Comparison of ENCODE assay signal across 19 mouse cellular contexts in genomic region chr16:44736118-44736517, GRCm38 (mm10). TPM values are rescaled to one million over a fixed set of nuclear protein-coding genes. Genes with fewer than 3 reads are reported as not detected.
DNase-seq lines count a peak whose midpoint lies in the region; ATAC-seq and TF ChIP-seq lines count a peak whose summit lies in the region.
"Had no signal": no experiment of that assay in that cellular context is flagged by ENCODE, and none has a peak within 500 bp of the region (broad histone marks: within the 10 kb centered on the region; RNA-seq: fewer than 3 reads in every experiment).

No protein-coding gene starts in this region.

- peak; percentile 83 for ATAC-seq in liver, embryonic 16.5 days (ENCODE audit: low read depth)
- no peak for ATAC-seq in liver, embryonic 11.5 days (replicated peaks; ENCODE audit: low FRiP score)
- peak; percentile 34 for ATAC-seq in inflammation-experienced regulatory T-cells, adult 6 months
- peak; percentile 48; the same call in 1 of the 2 replicates for ATAC-seq in stomach, postnatal 0 days (ENCODE audit: low FRiP score, low TSS enrichment)
- ATAC-seq: forebrain, embryonic 13.5 days; forebrain, postnatal 0 days had no signal

- H3K4me2 ChIP-seq in liver, embryonic 16.5 days (ENCODE audit: low read depth, low read length), result no peak overlapping the region
- H3K4me2 ChIP-seq in liver, embryonic 11.5 days, result no peak overlapping the region
- no peak overlapping the region for H3K4me2 ChIP-seq in stomach, postnatal 0 days (replicated peaks; ENCODE audit: low read depth)
- H3K4me2 ChIP-seq: forebrain, embryonic 13.5 days; heart, embryonic 11.5 days; heart, embryonic 15.5 days had no signal

- DNase-seq in liver, embryonic 11.5 days (ENCODE audit: low spot score), result no peak
- DNase-seq in lung, postnatal 36 days, result peak; percentile 37
- no peak for DNase-seq in lung, adult 2 months
- DNase-seq in stomach, postnatal 0 days (ENCODE audit: low spot score), result no peak
- no peak for DNase-seq in thymus, postnatal 0 days (ENCODE audit: low spot score)
- DNase-seq: adrenal gland, adult 8-10 months; adrenal gland, postnatal 36 days; cerebellum, adult 2 months; cerebellum, postnatal 10 days; forebrain, postnatal 0 days; gastrocnemius, postnatal 14 days; heart, adult 2 months; heart, postnatal 14 days had no signal

- peaks cover 33% of the 10 kb centered on the region for H3K36me3 ChIP-seq in liver, embryonic 16.5 days (ENCODE audit: control insufficient read depth, insufficient read depth)
- H3K36me3 ChIP-seq in liver, embryonic 11.5 days (ENCODE audit: control insufficient read depth, insufficient read depth, low read length), result peaks cover 44% of the 10 kb centered on the region
- peaks cover 26% of the 10 kb centered on the region for H3K36me3 ChIP-seq in stomach, postnatal 0 days (ENCODE audit: control insufficient read depth, insufficient read depth, low read length)

- 73% methylated on average over 4 of the region's 4 CpGs for WGBS in liver, embryonic 16.5 days (ENCODE audit: insufficient replicate concordance)
- 87% methylated on average over 4 of the region's 4 CpGs for WGBS in liver, embryonic 11.5 days
- WGBS in lung, adult 2 months, result 69% methylated on average over 4 of the region's 4 CpGs
- 72% methylated on average over 4 of the region's 4 CpGs for WGBS in stomach, postnatal 0 days

- no peaks in the 10 kb centered on the region for H3K27me3 ChIP-seq in liver, embryonic 16.5 days (ENCODE audit: control insufficient read depth, insufficient read depth, low read depth, low read length)
- H3K27me3 ChIP-seq in liver, embryonic 11.5 days (replicated peaks; ENCODE audit: control insufficient read depth, insufficient read depth, low read length), result no peaks in the 10 kb centered on the region
- no peaks in the 10 kb centered on the region for H3K27me3 ChIP-seq in stomach, postnatal 0 days (ENCODE audit: control insufficient read depth, insufficient read depth, low read length)
- H3K27me3 ChIP-seq: forebrain, embryonic 13.5 days; heart, embryonic 15.5 days had no signal

- no peaks in the 10 kb centered on the region for H3K4me1 ChIP-seq in liver, embryonic 16.5 days (ENCODE audit: control insufficient read depth, low read depth, low read length)
- H3K4me1 ChIP-seq in liver, embryonic 11.5 days (replicated peaks; ENCODE audit: control insufficient read depth, insufficient read depth, low read length), result no peaks in the 10 kb centered on the region
- no peaks in the 10 kb centered on the region; the same call in 1 of the 2 replicates for H3K4me1 ChIP-seq in lung, adult 2 months (ENCODE audit: control insufficient read depth, insufficient read depth, low read length)
- no peaks in the 10 kb centered on the region for H3K4me1 ChIP-seq in stomach, postnatal 0 days (replicated peaks; ENCODE audit: control insufficient read depth, insufficient read depth)
- H3K4me1 ChIP-seq: embryonic facial prominence, embryonic 10.5 days; forebrain, embryonic 13.5 days; heart, embryonic 15.5 days had no signal

- H3K27ac ChIP-seq in liver, embryonic 16.5 days (ENCODE audit: low read length), result no peak overlapping the region
- no peak overlapping the region for H3K27ac ChIP-seq in liver, embryonic 11.5 days (ENCODE audit: low read depth, low read length)
- H3K27ac ChIP-seq in stomach, postnatal 0 days (replicated peaks), result no peak overlapping the region
- H3K27ac ChIP-seq: embryonic facial prominence, embryonic 10.5 days; forebrain, embryonic 13.5 days; heart, adult 2 months; heart, embryonic 15.5 days had no signal

- no peaks in the 10 kb centered on the region for H3K9me3 ChIP-seq in liver, embryonic 16.5 days (replicated peaks; ENCODE audit: control insufficient read depth, low read length)
- H3K9me3 ChIP-seq in liver, embryonic 11.5 days (ENCODE audit: control insufficient read depth, low read length), result no peaks in the 10 kb centered on the region
- H3K9me3 ChIP-seq in stomach, postnatal 0 days (ENCODE audit: control insufficient read depth, low read length), result no peaks in the 10 kb centered on the region
- H3K9me3 ChIP-seq: embryonic facial prominence, embryonic 10.5 days; forebrain, embryonic 13.5 days; heart, embryonic 15.5 days had no signal

- H3K9ac ChIP-seq in liver, embryonic 16.5 days (ENCODE audit: low read depth, low read length), result no peak overlapping the region
- no peak overlapping the region for H3K9ac ChIP-seq in liver, embryonic 11.5 days (ENCODE audit: low read depth, low read length)
- H3K9ac ChIP-seq in stomach, postnatal 0 days (ENCODE audit: low read length), result no peak overlapping the region
- H3K9ac ChIP-seq: forebrain, embryonic 13.5 days; forebrain, postnatal 0 days; heart, embryonic 15.5 days had no signal

- no peak overlapping the region for H3K4me3 ChIP-seq in liver, embryonic 16.5 days (ENCODE audit: low read depth, low read length)
- no peak overlapping the region for H3K4me3 ChIP-seq in liver, embryonic 11.5 days (ENCODE audit: low read depth, low read length)
- no peak overlapping the region for H3K4me3 ChIP-seq in lung, adult 2 months (replicated peaks; ENCODE audit: extremely low read depth, low read depth, low read length)
- no peak overlapping the region for H3K4me3 ChIP-seq in stomach, postnatal 0 days (ENCODE audit: low read depth, low read length)
- H3K4me3 ChIP-seq: embryonic facial prominence, embryonic 10.5 days; forebrain, embryonic 13.5 days; heart, adult 2 months; heart, embryonic 15.5 days had no signal

- no peak for TF ChIP-seq CTCF in lung, adult 2 months (IDR thresholded peaks at IDR 0.05; ENCODE audit: insufficient read depth, low read length)
- no peak for TF ChIP-seq CTCF in stomach, postnatal 0 days (IDR thresholded peaks at IDR 0.05; ENCODE audit: low read depth)

- TF ChIP-seq POLR2A in lung, adult 2 months (IDR thresholded peaks at IDR 0.05; ENCODE audit: borderline replicate concordance, extremely low read depth, low read depth, low read length), result no peak

- TF ChIP-seq EP300 in stomach, postnatal 0 days (optimal IDR thresholded peaks at IDR 0.05), result no peak

RNA-seq across cellular contexts. Expression of gene Gtpbp8, which starts 10.0 kb away (rescaled TPM):
- polyA plus RNA-seq in liver, embryonic 16.5 days (2015; fragmentation: Nextera tagmentation; extraction: Ambion mirVana), result 15.3 and 16.4 TPM in 2 replicates
- polyA plus RNA-seq in liver, embryonic 11.5 days (2014; fragmentation: Nextera tagmentation; extraction: Ambion mirVana), result 30.3 and 32.5 TPM in 2 replicates
- 4.2 and 6.5 TPM in 2 replicates for polyA plus RNA-seq in lung, adult 2 months (2012; rRNA removed)
- 10 to 100 TPM; 25.0 to 48.9 (median 38.8) TPM for polyA plus RNA-seq in inflammation-experienced regulatory T-cells, adult 6 months (2017; shearing (Covaris generic))
- 17.6 and 19.8 TPM in 2 replicates for polyA plus RNA-seq in stomach, postnatal 0 days (2015; fragmentation: Nextera tagmentation; extraction: Ambion mirVana)
- polyA plus RNA-seq in thymus, postnatal 0 days (2015; fragmentation: Nextera tagmentation; extraction: Ambion mirVana), result 26.8 and 28.0 TPM in 2 replicates

RNA-seq across cellular contexts. Expression of gene Nepro, which starts 12.0 kb away (rescaled TPM):
- polyA plus RNA-seq in liver, embryonic 16.5 days (2015; fragmentation: Nextera tagmentation; extraction: Ambion mirVana), result 2.0 and 2.5 TPM in 2 replicates
- 10.1 and 10.4 TPM in 2 replicates for polyA plus RNA-seq in liver, embryonic 11.5 days (2014; fragmentation: Nextera tagmentation; extraction: Ambion mirVana)
- 3.1 and 3.2 TPM in 2 replicates for polyA plus RNA-seq in lung, adult 2 months (2012; rRNA removed)
- 1 to 10 TPM; 5.5 to 8.2 (median 7.4) TPM for polyA plus RNA-seq in inflammation-experienced regulatory T-cells, adult 6 months (2017; shearing (Covaris generic))
- 2.8 and 3.2 TPM in 2 replicates for polyA plus RNA-seq in stomach, postnatal 0 days (2015; fragmentation: Nextera tagmentation; extraction: Ambion mirVana)
- 4.8 and 5.8 TPM in 2 replicates for polyA plus RNA-seq in thymus, postnatal 0 days (2015; fragmentation: Nextera tagmentation; extraction: Ambion mirVana)

RNA-seq across cellular contexts. Expression of gene Cd200r1, which starts 29.4 kb away (rescaled TPM):
- polyA plus RNA-seq in liver, embryonic 16.5 days (2015; fragmentation: Nextera tagmentation; extraction: Ambion mirVana), result 3.6 and 3.8 TPM in 2 replicates
- 5.9 and 6.1 TPM in 2 replicates for polyA plus RNA-seq in liver, embryonic 11.5 days (2014; fragmentation: Nextera tagmentation; extraction: Ambion mirVana)
- polyA plus RNA-seq in lung, adult 2 months (2012; rRNA removed), result 1.9 and 2.7 TPM in 2 replicates
- 10 to 100 TPM; 48.8 to 73.3 (median 51.9) TPM for polyA plus RNA-seq in inflammation-experienced regulatory T-cells, adult 6 months (2017; shearing (Covaris generic))
- polyA plus RNA-seq in stomach, postnatal 0 days (2015; fragmentation: Nextera tagmentation; extraction: Ambion mirVana), result 0.75 and 1.1 TPM in 2 replicates
- 1.8 and 2.7 TPM in 2 replicates for polyA plus RNA-seq in thymus, postnatal 0 days (2015; fragmentation: Nextera tagmentation; extraction: Ambion mirVana)
